Mouse (Mus musculus) limb, embryonic 14.5 days (tissue): ENCODE measurements around the gene Dnajb4. TPM values are rescaled to one million over a fixed set of nuclear protein-coding genes. Genes with fewer than 3 reads are reported as not detected.
"Not testable (repeated sequence)": the region's sequence is repeated elsewhere in the genome, so short reads cannot be mapped to it uniquely, and the experiment has no call there.

Experiments
- ATAC-seq: fragments of 200-750 bp; cut with Nextera tagmentation; 2 replicates; pipeline ENCODE4 v1.8.0; 2017; ENCODE audit warnings: low read depth, moderate number of reproducible peaks, moderate TSS enrichment; ENCODE audit not compliant: low FRiP score
- DNase-seq: peaks from one replicate; pipeline ENCODE4 v3.0.0-alpha.2; 2015; ENCODE audit warnings: low spot score
- H3K27ac ChIP-seq: fragments of 300-500 bp; sonication (generic); replicated peaks from 2 replicates; pipeline ENCODE4 v1.5.1; 2014; ENCODE audit warnings: low read depth, mild to moderate bottlenecking, low read length, moderate library complexity, mixed read lengths
- H3K27me3 ChIP-seq: fragments of 300-500 bp; sonication (generic); 2 replicates; pipeline ENCODE4 v1.6.1; 2014; ENCODE audit warnings: low read length, mixed read lengths; ENCODE audit not compliant: control insufficient read depth, insufficient read depth
- H3K36me3 ChIP-seq: fragments of 300-500 bp; sonication (generic); 2 replicates; pipeline ENCODE4 v1.6.1; 2014; ENCODE audit warnings: mild to moderate bottlenecking, low read length, moderate library complexity, mixed read lengths; ENCODE audit not compliant: control insufficient read depth, insufficient read depth
- H3K4me1 ChIP-seq: fragments of 300-500 bp; sonication (generic); 2 replicates; pipeline ENCODE4 v1.6.1; 2014; ENCODE audit warnings: antibody characterized with exemption, low read length, mixed read lengths; ENCODE audit not compliant: control insufficient read depth, insufficient read depth
- H3K4me2 ChIP-seq: fragments of 300-500 bp; sonication (generic); replicated peaks from 2 replicates; pipeline ENCODE4 v1.6.1; 2014; ENCODE audit warnings: low read depth, mild to moderate bottlenecking, low read length, moderate library complexity; ENCODE audit not compliant: severe bottlenecking
- H3K4me3 ChIP-seq: fragments of 300-500 bp; sonication (generic); replicated peaks from 2 replicates; pipeline ENCODE4 v1.5.1; 2014; ENCODE audit warnings: low read length
- H3K9ac ChIP-seq: fragments of 300-500 bp; sonication (generic); 2 replicates; pipeline ENCODE4 v1.6.1; 2014; ENCODE audit warnings: mild to moderate bottlenecking, low read depth, low read length, moderate library complexity; ENCODE audit not compliant: severe bottlenecking
- H3K9me3 ChIP-seq: fragments of 300-500 bp; sonication (generic); 2 replicates; pipeline ENCODE4 v1.6.1; 2016; ENCODE audit warnings: low read length; ENCODE audit not compliant: control insufficient read depth
- POLR2A ChIP-seq: fragments of 200-500 bp; IDR thresholded peaks from 2 replicates; pipeline ENCODE4 v1.8.0; 2012; ENCODE audit warnings: inconsistent platforms, mild to moderate bottlenecking, moderate library complexity, borderline replicate concordance; ENCODE audit not compliant: insufficient read depth, insufficient read length; ENCODE audit errors: extremely low read depth
- WGBS: fragments of 180-500 bp; shearing (Covaris S2); extraction: QIAGEN DNeasy Blood & Tissue Kit; methylation state at CpG from one replicate; pipeline ENCODE4 v1.1.7; 2014; 5-methylcytosine and 5-hydroxymethylcytosine counted together
- polyA plus RNA-seq, 2 experiments: library from polyadenylated mRNA; depleted of rRNA in 1 of 2; stranded (reverse) in 1 of 2; unstranded in 1 of 2; fragments of >200 nt; fragmentation: Nextera tagmentation in 1 of 2; extraction: Ambion mirVana in 1 of 2; gene quantifications; 2 replicates each; pipeline versions ENCODE4 v1.2.1 to v1.2.3; 2012 to 2014

Gene Dnajb4
- polyA plus RNA-seq, 2 experiments = 19.2 to 31.6 TPM

DNA sequence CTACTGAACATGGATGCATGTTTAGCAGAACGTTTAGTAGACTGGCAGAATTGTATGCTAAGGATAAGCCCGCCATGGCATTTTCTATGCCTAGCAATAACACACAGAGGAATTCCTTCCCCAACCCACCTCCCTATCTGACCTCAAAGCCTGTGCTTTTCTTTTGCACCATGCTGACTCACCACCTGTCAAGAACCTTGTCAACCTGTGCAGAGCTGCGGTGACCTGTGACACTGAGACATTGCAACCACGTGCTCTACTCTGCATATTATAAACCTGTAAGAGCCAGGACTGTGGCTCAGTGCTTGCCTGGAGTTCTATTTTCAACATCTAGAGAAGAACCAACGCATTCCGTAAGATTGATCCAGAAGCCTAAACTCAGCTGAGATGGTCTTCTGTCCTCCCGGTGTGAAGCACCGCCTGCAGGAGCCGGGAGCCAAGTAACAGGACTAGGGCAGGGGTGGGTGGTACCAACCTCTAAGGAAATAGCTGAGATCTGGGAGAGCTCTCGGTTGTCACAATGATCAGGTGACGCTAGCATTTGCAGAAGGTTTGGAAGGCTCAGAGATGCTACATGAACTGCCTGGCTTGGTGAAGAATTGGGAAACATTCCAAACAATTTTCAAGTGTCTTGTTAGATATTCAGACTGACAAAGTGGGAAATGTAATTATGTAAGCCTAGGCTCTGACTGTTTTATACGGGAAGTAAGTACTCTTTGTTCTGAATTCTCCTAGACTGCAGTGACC is 62.8 kb downstream of the Dnajb4 start:
- DNase-seq (no peak), ATAC-seq (no peak)
- H3K36me3 ChIP-seq = no peaks in the 10 kb centered on the region
- no peak overlapping the region for H3K9ac ChIP-seq
- no peak for TF ChIP-seq POLR2A
- H3K27ac ChIP-seq = no peak overlapping the region
- H3K9me3 ChIP-seq = no peaks in the 10 kb centered on the region
- H3K4me2 ChIP-seq = no peak overlapping the region
- no peak overlapping the region for H3K4me3 ChIP-seq
- WGBS = 67% methylated on average over 12 of the region's 12 CpGs
- H3K4me1 ChIP-seq = no peaks in the 10 kb centered on the region
- H3K27me3 ChIP-seq = no peaks in the 10 kb centered on the region

DNA sequence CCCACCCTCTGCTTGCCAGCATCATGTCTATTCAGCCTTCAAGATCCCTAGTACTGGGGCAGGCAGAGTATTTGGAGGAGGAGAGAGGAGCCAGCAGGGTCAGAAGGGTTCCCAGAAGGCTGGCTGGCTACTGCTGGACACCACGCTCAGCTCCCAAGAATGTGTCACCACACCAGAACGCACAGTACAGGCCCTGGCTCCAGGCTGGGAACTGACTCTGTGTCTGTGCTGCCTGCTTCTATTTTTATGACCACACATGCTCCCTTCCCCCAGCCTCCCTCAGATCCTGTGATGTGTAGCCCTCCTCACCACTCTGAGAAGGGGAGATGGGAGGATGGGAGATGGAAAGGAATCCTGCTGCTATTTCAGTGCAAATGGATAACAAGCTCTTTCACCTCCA is 64.9 kb downstream of the Dnajb4 start:
- DNase-seq = no peak
- Histone ChIP-seq H3K4me1 (no peaks in the 10 kb centered on the region), H3K27me3 (no peaks in the 10 kb centered on the region), H3K9me3 (no peaks in the 10 kb centered on the region), H3K4me2 (no peak overlapping the region), H3K4me3 (no peak overlapping the region), H3K27ac (no peak overlapping the region), H3K9ac (no peak overlapping the region), H3K36me3 (no peaks in the 10 kb centered on the region)
- TF ChIP-seq POLR2A = no peak
- WGBS = 38% methylated on average over 2 of the region's 2 CpGs
- ATAC-seq = peak; percentile 72

DNA sequence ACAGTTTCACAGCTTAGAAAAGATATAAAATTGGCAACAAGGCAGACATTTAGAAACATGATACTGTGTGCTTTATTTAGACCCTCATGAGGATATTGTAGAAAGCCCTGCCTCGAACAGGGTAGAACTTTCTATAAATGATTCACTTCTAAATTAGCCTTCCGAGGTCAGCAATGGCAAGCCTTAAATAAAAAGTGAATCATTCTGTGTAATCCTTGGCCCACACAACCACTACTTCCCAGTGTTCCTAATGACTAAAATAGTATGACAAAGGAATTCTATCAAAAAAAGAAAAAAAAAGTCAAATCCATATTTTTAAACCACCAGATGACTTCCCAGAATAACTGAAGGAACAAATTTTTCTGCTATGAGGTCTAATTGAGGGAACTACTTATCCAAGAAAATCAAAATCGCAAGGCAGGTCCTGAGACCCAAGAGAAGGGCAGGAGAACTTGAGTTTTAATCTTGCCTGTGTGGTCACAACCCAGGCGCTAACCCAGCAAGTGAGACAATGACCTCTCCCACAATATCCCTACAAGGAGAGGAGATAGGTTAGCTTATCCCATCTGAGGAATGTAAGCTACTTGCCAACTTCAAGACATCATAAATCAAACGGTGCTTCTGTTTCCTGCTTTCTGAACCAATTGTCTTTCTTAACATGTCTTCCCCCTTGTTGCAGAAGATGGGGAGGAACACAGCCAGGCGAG is 67.0 kb downstream of the Dnajb4 start:
- no peaks in the 10 kb centered on the region for H3K27me3 ChIP-seq
- no peak overlapping the region for H3K9ac ChIP-seq
- TF ChIP-seq POLR2A = no peak
- DNase-seq (no peak), ATAC-seq (no peak)
- no peak overlapping the region for H3K4me3 ChIP-seq
- H3K9me3 ChIP-seq = no peaks in the 10 kb centered on the region
- no peak overlapping the region for H3K4me2 ChIP-seq
- H3K27ac ChIP-seq = no peak overlapping the region
- 62% methylated on average over 6 of the region's 6 CpGs for WGBS
- H3K4me1 ChIP-seq = no peaks in the 10 kb centered on the region
- H3K36me3 ChIP-seq = no peaks in the 10 kb centered on the region

DNA sequence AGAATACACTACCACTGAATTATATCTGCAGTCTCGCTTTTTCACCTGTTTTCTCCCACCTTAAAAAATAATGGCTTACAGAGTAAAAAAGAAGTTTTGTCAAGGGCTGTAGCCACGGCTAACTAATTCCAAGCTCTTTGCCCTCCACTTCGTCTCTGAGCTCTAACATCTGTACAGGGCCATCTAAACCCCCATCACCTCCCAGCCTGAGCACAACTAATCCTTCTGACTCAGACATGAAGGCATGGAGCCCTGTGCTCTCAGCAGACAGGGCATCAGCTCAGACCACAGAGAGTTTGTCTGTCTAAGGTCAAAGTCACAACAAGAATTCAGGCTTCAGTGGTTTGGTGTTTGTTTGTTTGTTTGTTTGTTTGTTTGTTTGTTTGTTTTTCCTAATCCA is 68.0 kb downstream of the Dnajb4 start:
- H3K27ac ChIP-seq = no peak overlapping the region
- H3K4me1 ChIP-seq = no peaks in the 10 kb centered on the region
- H3K27me3 ChIP-seq = no peaks in the 10 kb centered on the region
- no peak overlapping the region for H3K4me3 ChIP-seq
- no peaks in the 10 kb centered on the region for H3K36me3 ChIP-seq
- H3K9me3 ChIP-seq = no peaks in the 10 kb centered on the region
- ATAC-seq = no peak
- H3K9ac ChIP-seq = no peak overlapping the region
- WGBS = 65% methylated on average over 3 of the region's 3 CpGs
- TF ChIP-seq POLR2A = no peak
- H3K4me2 ChIP-seq = no peak overlapping the region
- no peak for DNase-seq

DNA sequence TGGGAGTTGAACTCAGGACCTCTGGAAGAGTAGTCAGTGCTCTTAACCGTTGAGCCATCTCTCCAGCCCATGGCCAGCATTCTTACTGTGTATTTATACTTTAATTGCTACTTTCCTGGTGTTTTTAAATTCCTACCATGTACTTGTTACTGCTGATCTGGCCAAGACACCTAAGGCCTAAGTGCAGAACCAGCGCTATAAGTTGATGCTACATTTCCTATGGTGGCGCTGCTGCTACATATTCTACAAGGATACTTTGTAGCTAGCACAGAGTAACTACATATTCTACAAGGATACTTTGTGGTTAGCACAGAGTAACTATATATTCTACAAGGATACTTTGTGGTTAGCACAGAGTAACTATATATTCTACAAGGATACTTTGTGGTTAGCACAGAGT is 70.8 kb downstream of the Dnajb4 start:
- DNase-seq, H3K4me3 ChIP-seq, ATAC-seq, H3K4me1 ChIP-seq, H3K9me3 ChIP-seq, H3K36me3 ChIP-seq, H3K9ac ChIP-seq, H3K4me2 ChIP-seq, H3K27ac ChIP-seq, H3K27me3 ChIP-seq: not testable (repeated sequence)
- 83% methylated on average over 3 of the region's 3 CpGs for WGBS

DNA sequence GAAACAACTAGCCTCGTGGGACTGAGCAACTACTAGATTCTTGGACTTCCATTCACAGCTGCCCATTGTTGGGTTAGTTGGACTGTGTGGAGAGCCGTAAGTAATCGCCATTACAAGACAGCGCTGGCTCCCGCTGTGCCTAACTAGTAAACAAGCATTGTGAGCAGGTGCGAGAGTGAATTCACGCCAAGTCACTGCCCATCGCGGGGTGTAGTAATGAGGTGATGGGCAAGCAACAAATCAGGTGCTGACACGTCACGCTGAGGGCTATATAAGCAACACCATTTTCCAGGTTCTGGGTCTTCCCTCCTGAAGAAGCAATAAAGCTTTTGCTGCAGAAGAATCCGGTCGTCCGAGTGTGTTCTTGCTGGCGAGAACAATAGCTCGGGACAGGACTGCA is 74.0 kb downstream of the Dnajb4 start:
- not testable (repeated sequence) for H3K27ac ChIP-seq, DNase-seq, ATAC-seq, H3K9ac ChIP-seq, H3K4me2 ChIP-seq, H3K27me3 ChIP-seq, H3K9me3 ChIP-seq, H3K4me3 ChIP-seq, H3K4me1 ChIP-seq, H3K36me3 ChIP-seq
- WGBS = 86% methylated on average over 16 of the region's 16 CpGs
